Mouse (Mus musculus) brain, embryonic 14.5 days (tissue): Measurements from ENCODE around the gene Lrch1. TPM values are rescaled to one million over a fixed set of nuclear protein-coding genes. Genes with fewer than 3 reads are reported as not detected.

Experiments used
- DNase-seq: peaks from one replicate; pipeline ENCODE4 v3.0.0-alpha.2; 2011; ENCODE audit warnings: low read depth
- CTCF ChIP-seq: fragments of 200-500 bp; IDR thresholded peaks from 2 replicates; pipeline ENCODE4 v1.5.1; 2012; ENCODE audit warnings: inconsistent platforms, mild to moderate bottlenecking, moderate library complexity, borderline replicate concordance; ENCODE audit not compliant: insufficient read depth, insufficient read length; ENCODE audit errors: extremely low read depth
- POLR2A ChIP-seq: fragments of 200-500 bp; IDR thresholded peaks from 2 replicates; pipeline ENCODE4 v1.6.1; 2012; ENCODE audit warnings: mild to moderate bottlenecking, inconsistent platforms, borderline replicate concordance; ENCODE audit not compliant: poor library complexity, insufficient read depth, insufficient read length, severe bottlenecking; ENCODE audit errors: extremely low read depth
- polyA plus RNA-seq: library from polyadenylated mRNA; depleted of rRNA; stranded (reverse); fragments of >200 nt; gene quantifications from 2 replicates; pipeline ENCODE4 v1.2.3, GENCODE M21; 2012

Lrch1 gene
- polyA plus RNA-seq, 1 experiment = 15.3 TPM

GRCm38 (mm10) chr14:74899953-74900704 lies 47.5 kb downstream of the Lrch1 start:
- DNase-seq = no peak
- TF ChIP-seq CTCF (no peak), POLR2A (no peak)

- TF ChIP-seq CTCF = no peak
- no peak for TF ChIP-seq POLR2A
Observed at GRCm38 (mm10) chr14:74898939-74899338, 48.7 kb downstream of the Lrch1 start.

GRCm38 (mm10) chr14:74893693-74894092 lies 54.0 kb downstream of the Lrch1 start:
- TF ChIP-seq CTCF (no peak), POLR2A (no peak)
- peak; percentile 47 for DNase-seq

More at GRCm38 (mm10) chr14:74898939-74899338, 48.7 kb downstream of the Lrch1 start:
- no peak for DNase-seq

- TF ChIP-seq POLR2A = no peak
- no peak for DNase-seq
Observed at GRCm38 (mm10) chr14:74893085-74893648, 54.5 kb downstream of the Lrch1 start.

- no peak for DNase-seq
- TF ChIP-seq POLR2A = no peak
- no peak for TF ChIP-seq CTCF
Observed at GRCm38 (mm10) chr14:74889304-74889703, 58.4 kb downstream of the Lrch1 start.

GRCm38 (mm10) chr14:74888103-74888502 lies 59.6 kb downstream of the Lrch1 start:
- TF ChIP-seq CTCF = no peak
- TF ChIP-seq POLR2A = no peak

GRCm38 (mm10) chr14:74886453-74886852 lies 61.2 kb downstream of the Lrch1 start:
- no peak for TF ChIP-seq POLR2A
- TF ChIP-seq CTCF = no peak
- DNase-seq = peak; percentile 66

More at GRCm38 (mm10) chr14:74888103-74888502, 59.6 kb downstream of the Lrch1 start:
- DNase-seq = no peak

GRCm38 (mm10) chr14:74884920-74885319 lies 62.8 kb downstream of the Lrch1 start:
- DNase-seq = peak; percentile 52
- TF ChIP-seq POLR2A (no peak), CTCF (no peak)

GRCm38 (mm10) chr14:74884024-74884680 lies 63.5 kb downstream of the Lrch1 start:
- DNase-seq = peak; percentile 97
- TF ChIP-seq POLR2A (no peak), CTCF (no peak)

- DNase-seq = no peak
- TF ChIP-seq CTCF = no peak
- no peak for TF ChIP-seq POLR2A
Observed at GRCm38 (mm10) chr14:74883204-74883603, 64.5 kb downstream of the Lrch1 start.

- no peak for DNase-seq
- TF ChIP-seq POLR2A (no peak), CTCF (no peak)
Observed at GRCm38 (mm10) chr14:74882754-74883153, 64.9 kb downstream of the Lrch1 start.
